Mouse (Mus musculus) thymus, adult 2 months (tissue): ENCODE measurements around the gene Nuf2. TPM values are rescaled to one million over a fixed set of nuclear protein-coding genes. Genes with fewer than 3 reads are reported as not detected.
"Not testable (repeated sequence)": the region's sequence is repeated elsewhere in the genome, so short reads cannot be mapped to it uniquely, and the experiment has no call there.

Experiments
- DNase-seq: peaks from one replicate; pipeline ENCODE4 v3.0.0; 2021
- H3K27ac ChIP-seq: fragments of 200-500 bp; 2 replicates; pipeline ENCODE4 v1.5.1; 2012; ENCODE audit warnings: low read length, control low read depth; ENCODE audit not compliant: control insufficient read depth, insufficient read depth
- H3K27me3 ChIP-seq: fragments of 200-500 bp; 2 replicates; pipeline ENCODE4 v1.6.1; 2012; ENCODE audit warnings: mild to moderate bottlenecking, low read length, moderate library complexity, mixed read lengths; ENCODE audit not compliant: control insufficient read depth, insufficient read depth
- H3K36me3 ChIP-seq: fragments of 200-500 bp; 2 replicates; pipeline ENCODE4 v1.6.1; 2012; ENCODE audit warnings: mild to moderate bottlenecking, low read length, moderate library complexity; ENCODE audit not compliant: control insufficient read depth, insufficient read depth
- H3K4me1 ChIP-seq: fragments of 200-500 bp; replicated peaks from 2 replicates; pipeline ENCODE4 v1.6.1; 2012; ENCODE audit warnings: low read length; ENCODE audit not compliant: control insufficient read depth, insufficient read depth
- H3K4me3 ChIP-seq: fragments of 200-500 bp; 2 replicates; pipeline ENCODE4 v1.5.1; 2012; ENCODE audit warnings: mild to moderate bottlenecking, low read length, control low read depth, moderate library complexity; ENCODE audit not compliant: control insufficient read depth, insufficient read depth
- CTCF ChIP-seq: fragments of 200-500 bp; IDR thresholded peaks from 2 replicates; pipeline ENCODE4 v1.5.1; 2012; ENCODE audit warnings: mild to moderate bottlenecking, control low read depth, low read length, moderate library complexity, borderline replicate concordance; ENCODE audit not compliant: control insufficient read depth, poor library complexity, insufficient read depth; ENCODE audit errors: extremely low read depth
- POLR2A ChIP-seq: fragments of 200-500 bp; IDR thresholded peaks from 2 replicates; pipeline ENCODE4 v1.6.1; 2012; ENCODE audit warnings: mild to moderate bottlenecking, low read length, control low read depth, moderate library complexity; ENCODE audit not compliant: control insufficient read depth, poor library complexity, insufficient read depth; ENCODE audit errors: extremely low read depth
- WGBS: fragments of 180-500 bp; shearing (Covaris S2); methylation state at CpG from one replicate; pipeline ENCODE4 v1.1.7; 2018; 5-methylcytosine and 5-hydroxymethylcytosine counted together
- polyA plus RNA-seq: library from polyadenylated mRNA; depleted of rRNA; stranded (reverse); fragments of >200 nt; gene quantifications from 2 replicates; pipeline ENCODE4 v1.2.3, GENCODE M21; 2012

The Nuf2 gene
- polyA plus RNA-seq, 1 experiment: 7.2 TPM

- DNase-seq: peak; percentile 57
Measured at GRCm38 (mm10) chr1:169531702-169532535, 655 bp upstream of the Nuf2 start.

GRCm38 (mm10) chr1:169529996-169530518 lies 1.2 kb downstream of the Nuf2 start:
- H3K27me3 ChIP-seq: no peaks in the 10 kb centered on the region
- no peak for DNase-seq
- no peak for TF ChIP-seq POLR2A
- TF ChIP-seq CTCF: no peak
- H3K36me3 ChIP-seq: 0 out of 2 replicates have a peak, but pooled peaks cover 2% of the 10 kb centered on the region
- H3K4me1 ChIP-seq: peaks cover 3% of the 10 kb centered on the region
- H3K27ac ChIP-seq: no peak overlapping the region
- H3K4me3 ChIP-seq: peak overlapping the region; percentile 25
- 77% methylated on average over 8 of the region's 8 CpGs for WGBS

More at GRCm38 (mm10) chr1:169531702-169532535, 655 bp upstream of the Nuf2 start:
- Histone ChIP-seq H3K27ac (peak overlapping the region; percentile 62), H3K4me1 (peaks cover 3% of the 10 kb centered on the region), H3K36me3 (no peaks in the 10 kb centered on the region), H3K27me3 (no peaks in the 10 kb centered on the region), H3K4me3 (peak overlapping the region; percentile 29; the same call in 1 of the 2 replicates)
- WGBS: 16% methylated on average over 11 of the region's 11 CpGs
- TF ChIP-seq POLR2A (no peak), CTCF (no peak)

- TF ChIP-seq POLR2A: no peak
- no peak for TF ChIP-seq CTCF
- H3K36me3 ChIP-seq: peaks cover 25% of the 10 kb centered on the region
- peaks cover 3% of the 10 kb centered on the region for H3K4me1 ChIP-seq
- H3K27ac ChIP-seq: no peak overlapping the region
- WGBS: 97% methylated on average over 5 of the region's 5 CpGs
- DNase-seq: no peak
- H3K4me3 ChIP-seq: no peak overlapping the region
- H3K27me3 ChIP-seq: no peaks in the 10 kb centered on the region
Measured at GRCm38 (mm10) chr1:169526006-169526680, 5.1 kb downstream of the Nuf2 start.

GRCm38 (mm10) chr1:169519337-169519736 lies 11.9 kb downstream of the Nuf2 start:
- Histone ChIP-seq H3K27me3 (no peaks in the 10 kb centered on the region), H3K4me1 (no peaks in the 10 kb centered on the region), H3K36me3 (peaks cover 33% of the 10 kb centered on the region), H3K27ac (no peak overlapping the region), H3K4me3 (no peak overlapping the region)
- no peak for DNase-seq
- WGBS: 85% methylated on average over 11 of the region's 11 CpGs
- TF ChIP-seq POLR2A (no peak), CTCF (no peak)

GRCm38 (mm10) chr1:169517899-169518517 lies 13.3 kb downstream of the Nuf2 start:
- not testable (repeated sequence) for H3K27ac ChIP-seq, H3K4me1 ChIP-seq, H3K4me3 ChIP-seq, DNase-seq, H3K27me3 ChIP-seq
- peaks cover 35% of the 10 kb centered on the region for H3K36me3 ChIP-seq
- WGBS: 94% methylated on average over 7 of the region's 7 CpGs

- H3K27ac ChIP-seq: no peak overlapping the region
- no peak for DNase-seq
- no peak overlapping the region for H3K4me3 ChIP-seq
- 97% methylated on average over 8 of the region's 8 CpGs for WGBS
- H3K36me3 ChIP-seq: peaks cover 37% of the 10 kb centered on the region
- TF ChIP-seq CTCF (0 out of 2 replicates have a peak, but pooled peaks have one; percentile 12), POLR2A (no peak)
- no peaks in the 10 kb centered on the region for H3K4me1 ChIP-seq
- no peaks in the 10 kb centered on the region for H3K27me3 ChIP-seq
Measured at GRCm38 (mm10) chr1:169517376-169517892, 13.8 kb downstream of the Nuf2 start.
